Mouse (Mus musculus): Measurements from ENCODE around the gene Arhgef40. TPM values are rescaled to one million over a fixed set of nuclear protein-coding genes. Genes with fewer than 3 reads are reported as not detected.

The Arhgef40 gene
- total RNA-seq, 2 experiments from 2014 or later, result 46.6 to 51.6 TPM

Other genes starting within 250 kb of the Arhgef40 start
- gene Ang4, start 211.1 kb upstream of the Arhgef40 start, total RNA-seq (2021), result under 1 TPM in 1 of 2 experiments, not detected in 1; 0.46 TPM
- gene AY358078, start 184.7 kb upstream of the Arhgef40 start, total RNA-seq (2021), result not detected
- gene Ear6, start 131.0 kb upstream of the Arhgef40 start, total RNA-seq (2021), result not detected
- 10 to 100 TPM; 22.1 to 39.7 TPM for gene Mettl17, start 99.9 kb upstream of the Arhgef40 start, total RNA-seq (2021)
- under 1 TPM; 0.33 to 0.99 TPM for gene Slc39a2, start 91.8 kb upstream of the Arhgef40 start, total RNA-seq (2021)
- 100 to 1,000 TPM; 233 to 255 TPM for gene Ndrg2, start 70.6 kb upstream of the Arhgef40 start, total RNA-seq (2021)
- gene Tppp2, start 66.3 kb upstream of the Arhgef40 start, total RNA-seq (2021), result not detected
- not detected for gene Rnase13, start 61.9 kb upstream of the Arhgef40 start, total RNA-seq (2021)
- gene Tmem253, start 30.9 kb downstream of the Arhgef40 start, total RNA-seq (2021), result 1 to 10 TPM; 1.7 to 2.5 TPM
- 10 to 100 TPM; 51.9 to 62.1 TPM for gene Zfp219, start 36.0 kb downstream of the Arhgef40 start, total RNA-seq (2021)
- gene Olfr221, start 57.7 kb downstream of the Arhgef40 start, total RNA-seq (2021), result not detected
- gene Hnrnpc, start 119.3 kb downstream of the Arhgef40 start, total RNA-seq (2021), result 100 to 1,000 TPM; 209 to 332 TPM
- gene Rpgrip1, start 126.0 kb downstream of the Arhgef40 start, total RNA-seq (2021), result under 1 TPM; 0.33 to 0.93 TPM
- 10 to 100 TPM; 55.2 to 59.7 TPM for gene Supt16, start 212.7 kb downstream of the Arhgef40 start, total RNA-seq (2021)